Mouse (Mus musculus): ENCODE measurements around the gene Rfx5.
"Not testable (repeated sequence)": the region's sequence is repeated elsewhere in the genome, so short reads cannot be mapped to it uniquely, and the experiment has no call there.

DNA sequence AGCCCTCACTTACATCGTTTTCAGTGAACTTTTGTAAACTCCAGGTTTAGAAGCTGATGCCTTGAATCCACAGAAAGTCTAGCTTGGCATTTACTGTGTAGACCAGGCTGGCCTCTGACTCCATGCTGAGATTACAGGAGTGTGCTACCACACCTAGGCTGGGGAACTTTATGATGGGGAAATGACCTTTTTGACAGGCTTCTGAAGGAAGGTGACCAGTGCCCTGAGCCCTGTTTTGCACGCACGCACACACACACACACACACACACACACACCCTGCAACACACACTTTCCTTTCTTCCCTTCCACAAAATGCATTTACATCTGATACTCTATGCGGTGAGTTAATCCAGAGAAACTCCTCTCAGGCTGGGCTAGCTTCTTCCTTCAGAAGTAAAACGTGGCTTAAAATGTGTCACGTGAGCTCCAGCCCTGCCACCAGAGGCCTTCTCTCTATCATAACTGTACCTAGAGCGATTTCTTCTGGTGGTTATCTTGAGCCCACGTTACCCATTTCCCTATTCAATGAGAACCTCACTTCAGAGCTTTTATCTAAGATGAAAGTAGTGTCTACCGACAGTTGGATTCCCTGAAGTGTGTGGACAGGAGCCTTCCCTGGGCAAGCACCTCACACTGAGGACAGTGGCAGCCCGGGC, 22.3 kb upstream of the Rfx5 start:
- not testable (repeated sequence) for TF ChIP-seq POLR2A (IDR thresholded peaks at IDR 0.05; ENCODE audit: borderline replicate concordance, insufficient read depth, low read length); CTCF (IDR thresholded peaks at IDR 0.05; ENCODE audit: borderline replicate concordance, insufficient read depth, low read depth, low read length)

Measured in cerebellum, adult 2 months (tissue).